Mouse (Mus musculus) spleen, postnatal 4 days (tissue): Measurements from ENCODE around the gene Cxcl10.
A peak's percentile ranks its signal among the peaks of the same experiment; 100 is the strongest.

Source experiments
- DNase-seq, 2 experiments: peaks; one replicate each; pipeline ENCODE4 v3.0.0; 2022; ENCODE audit warnings: low spot score in 2 of 2

The Cxcl10 gene

DNA sequence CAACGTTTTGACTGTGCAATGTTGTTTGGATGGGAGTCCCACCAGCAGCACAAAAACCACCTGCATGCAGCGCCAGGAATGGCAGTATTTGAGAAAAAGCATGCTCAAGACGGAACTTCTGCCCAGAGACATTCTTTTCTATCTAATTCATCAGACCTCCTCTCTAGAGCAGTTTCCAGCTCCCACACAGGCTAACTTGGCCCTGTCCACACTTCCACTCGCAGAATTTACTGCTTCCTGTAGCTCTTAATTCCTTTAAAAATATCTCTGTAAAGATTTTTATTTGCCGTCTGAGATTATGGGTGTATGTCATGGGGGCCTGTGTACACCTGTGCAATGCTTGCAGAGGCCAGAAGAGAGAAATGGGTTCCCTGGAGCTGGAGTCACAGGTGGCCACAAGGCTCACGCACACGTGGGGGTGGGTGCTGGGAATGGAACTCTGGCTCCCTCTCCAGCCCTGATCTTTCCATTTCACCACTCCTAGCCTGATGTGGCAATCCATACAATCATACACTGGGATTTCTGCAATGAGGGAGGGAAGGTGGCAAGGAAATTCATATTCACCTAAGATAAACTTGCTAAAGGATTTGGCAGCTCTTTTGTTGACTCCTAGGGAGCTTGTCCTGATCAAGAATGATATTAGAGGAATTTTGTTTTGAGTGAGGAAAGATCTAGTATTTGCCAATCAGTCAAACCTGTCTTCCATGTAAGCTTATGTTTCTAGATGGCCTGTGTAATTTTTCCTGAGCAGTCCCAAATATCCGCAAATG, 26.9 kb downstream of the Cxcl10 start:
- no peak for DNase-seq

DNA sequence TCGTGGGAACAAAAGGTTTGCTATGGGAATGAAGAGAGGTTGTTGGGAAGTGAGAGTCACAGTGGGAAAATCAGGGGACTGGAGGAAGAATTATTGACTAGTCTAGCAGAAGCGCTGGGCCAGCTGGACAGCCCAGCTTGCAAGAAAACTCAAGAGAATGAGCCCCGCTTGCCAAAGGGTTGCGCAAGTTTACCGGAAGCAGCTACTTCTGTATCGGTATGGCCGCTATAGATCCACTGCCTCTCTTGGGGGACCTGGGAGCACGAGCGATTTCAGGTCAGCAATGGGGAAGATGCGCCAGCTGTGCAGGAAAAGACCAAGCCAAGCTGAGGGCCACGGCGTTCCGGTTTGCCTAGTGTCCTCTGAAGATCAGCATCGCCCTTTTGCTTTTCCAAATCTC, 30.1 kb downstream of the Cxcl10 start:
- DNase-seq: peak; percentile 22 to 65

DNA sequence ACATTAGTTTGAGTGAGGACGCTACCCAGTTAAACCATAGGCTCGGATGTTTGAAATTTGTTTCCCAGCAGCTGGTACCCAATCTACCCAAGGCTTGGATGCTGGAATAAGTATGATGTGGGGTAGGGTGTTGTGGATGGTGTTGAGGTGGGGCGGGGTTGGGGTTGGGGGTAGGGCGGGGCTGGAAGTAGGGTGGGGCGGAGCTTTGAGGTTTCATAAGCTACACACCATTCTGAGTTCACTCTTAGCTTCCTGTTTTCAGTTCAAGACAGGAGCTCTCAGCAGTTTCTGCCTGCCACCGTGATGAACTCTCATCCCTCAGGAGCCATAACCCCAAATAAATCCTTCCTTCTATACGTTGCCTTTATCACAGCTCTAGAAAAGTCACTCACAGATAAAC, 30.6 kb downstream of the Cxcl10 start:
- DNase-seq: no peak

DNA sequence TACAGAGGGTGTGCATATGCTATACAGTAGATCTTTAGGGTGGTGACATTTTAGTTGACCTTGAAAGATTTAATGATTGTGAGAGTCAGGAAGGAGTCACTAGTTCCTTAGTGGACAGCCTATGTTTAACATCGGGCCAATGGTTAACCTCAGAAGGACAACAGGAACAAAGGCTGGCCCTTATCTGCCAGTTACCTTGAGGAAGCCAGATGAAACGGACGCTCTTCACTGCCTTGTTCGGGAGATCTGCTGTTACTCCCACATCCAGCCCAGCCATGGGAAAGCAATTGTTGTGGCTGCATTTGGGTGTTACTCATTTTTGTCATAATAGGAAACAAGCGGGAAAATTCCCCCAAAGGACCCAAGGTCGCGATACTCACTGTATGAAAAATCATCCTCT, 34.9 kb downstream of the Cxcl10 start:
- DNase-seq: no peak

DNA sequence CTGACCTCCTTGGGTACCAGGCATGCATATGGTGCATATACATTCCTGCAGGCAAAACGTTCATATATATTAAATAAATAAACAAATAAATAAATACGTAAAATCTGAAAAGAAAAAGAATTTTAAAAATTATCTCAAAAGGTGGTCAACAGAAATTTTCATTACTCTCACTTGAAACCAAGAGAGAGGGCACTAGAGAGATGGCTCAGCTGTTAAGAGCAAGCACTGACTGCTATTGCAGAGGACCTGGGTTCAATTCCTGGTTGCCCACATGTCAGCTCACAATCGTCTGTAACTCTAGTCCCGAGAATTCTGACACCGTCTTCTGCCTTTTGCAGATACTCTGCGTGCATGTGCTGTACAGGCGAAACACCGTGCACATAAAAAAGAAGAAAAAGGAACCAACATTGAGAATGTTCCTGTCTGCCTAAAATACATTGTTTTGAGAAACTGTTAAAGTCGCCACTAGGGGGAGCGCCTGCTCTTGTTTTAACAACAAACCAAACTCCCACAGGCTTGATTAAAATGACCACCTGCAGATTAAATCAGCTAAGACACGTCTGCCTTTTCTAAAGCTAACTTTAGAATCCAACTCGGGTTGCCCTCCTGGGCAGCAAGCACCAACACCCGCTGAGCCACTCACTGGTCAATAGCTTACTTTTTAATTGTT, 36.5 kb downstream of the Cxcl10 start:
- DNase-seq: peak; percentile 82 to 93

DNA sequence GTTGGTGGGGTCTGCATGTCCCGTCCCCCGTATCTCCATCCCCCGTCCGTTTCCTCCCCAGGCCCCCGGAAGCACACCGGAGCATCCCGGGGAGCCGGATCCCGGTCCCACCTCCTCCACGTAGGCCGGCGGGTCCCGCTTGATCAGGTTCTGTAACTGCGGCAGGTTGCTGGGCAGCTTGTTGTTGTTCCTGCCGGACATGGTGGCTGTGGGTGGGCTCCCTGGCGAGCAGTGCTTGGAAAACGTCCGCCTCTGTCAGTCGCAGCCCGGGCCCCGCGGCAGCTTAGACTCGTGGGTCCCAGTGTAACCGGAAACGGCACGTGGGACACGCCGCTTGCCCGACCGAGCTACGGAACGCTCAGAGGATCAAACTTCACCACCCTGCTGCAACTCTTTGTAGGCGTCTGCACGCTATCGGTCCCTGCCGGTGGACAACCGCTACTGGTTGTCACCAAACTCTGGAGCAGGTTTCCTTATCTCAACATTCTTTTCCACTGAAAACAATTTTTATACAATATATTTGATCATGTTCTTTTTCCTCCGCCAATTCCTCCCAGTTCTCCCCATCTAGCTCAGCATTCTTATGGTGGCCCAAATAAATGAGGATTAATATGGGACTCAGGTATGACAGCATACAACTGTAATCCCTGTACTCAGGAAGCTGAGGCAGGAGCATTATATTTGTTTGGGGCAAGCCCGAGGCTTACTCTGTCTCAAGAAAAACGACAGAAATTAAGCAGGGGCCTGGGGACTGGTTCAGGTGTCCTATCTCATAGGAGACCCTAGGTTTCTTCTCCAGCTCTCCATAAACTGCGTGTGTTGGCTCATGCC, 38.8 kb downstream of the Cxcl10 start, which contains the start of gene Sdad1:
Gene Sdad1, minus strand, starts transcription at position 799 of the 831 bp plus-strand sequence.
- DNase-seq: peak; percentile 88 to 93

DNA sequence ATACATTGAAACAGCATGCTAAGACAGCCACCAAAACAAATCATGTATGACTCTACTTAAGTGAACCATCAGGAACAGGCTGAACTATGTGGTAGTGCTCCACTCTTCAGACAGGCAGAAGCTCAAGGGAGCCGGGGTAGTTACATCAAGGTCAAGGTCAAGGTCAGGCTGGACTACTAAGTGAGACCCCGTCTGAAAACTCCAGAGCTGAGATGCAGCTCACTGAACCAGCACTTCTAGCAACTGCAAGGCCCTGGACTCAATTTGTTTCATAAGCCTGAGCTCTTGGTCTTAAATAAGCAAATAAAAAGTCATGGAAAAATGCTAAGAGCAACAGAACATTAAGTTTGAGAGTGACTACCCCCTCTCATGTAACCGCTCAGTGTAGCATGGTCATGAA, 44.4 kb downstream of the Cxcl10 start:
- DNase-seq: no peak

DNA sequence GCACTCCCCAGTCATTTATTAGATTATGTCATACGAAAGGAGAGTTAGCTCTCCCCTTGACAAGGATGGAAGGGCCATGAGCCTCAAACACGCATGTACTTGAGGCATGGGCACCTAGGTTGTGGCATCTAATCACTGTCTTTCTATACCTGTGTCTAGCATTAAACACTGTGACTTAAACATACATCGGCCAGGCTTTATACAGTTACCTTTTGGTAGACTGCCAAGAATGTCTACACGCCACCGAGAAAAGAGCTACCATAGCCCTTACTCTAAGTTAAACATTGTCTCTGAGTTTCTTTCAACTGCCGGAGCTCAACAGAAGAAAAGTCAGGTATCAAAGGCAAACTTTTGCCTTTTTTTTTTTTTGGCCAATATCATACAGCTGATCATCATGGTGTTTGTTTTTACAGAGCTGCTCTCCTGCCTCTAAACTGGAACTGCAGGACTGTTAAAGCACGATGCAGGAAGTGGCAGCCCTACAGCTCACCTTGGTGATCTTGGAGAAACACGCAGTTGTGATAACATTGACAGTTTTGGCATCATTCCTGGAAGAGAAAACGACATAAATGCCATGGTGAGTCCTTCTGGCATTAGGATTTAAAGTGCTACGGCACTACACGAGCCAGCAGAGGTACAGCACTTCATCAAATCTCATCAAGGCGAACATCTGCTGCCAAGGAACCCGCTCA, 46.4 kb downstream of the Cxcl10 start:
- DNase-seq: no peak
